Mouse (Mus musculus) A20 (cell line): ENCODE results near the gene Ctcf.
"Not testable (repeated sequence)": the region's sequence is repeated elsewhere in the genome, so short reads cannot be mapped to it uniquely, and the experiment has no call there.

Experiments used
- DNase-seq: peaks from one replicate; pipeline ENCODE4 v3.0.0-alpha.2; 2011; ENCODE audit warnings: low read depth, low spot score

Gene Ctcf

DNA sequence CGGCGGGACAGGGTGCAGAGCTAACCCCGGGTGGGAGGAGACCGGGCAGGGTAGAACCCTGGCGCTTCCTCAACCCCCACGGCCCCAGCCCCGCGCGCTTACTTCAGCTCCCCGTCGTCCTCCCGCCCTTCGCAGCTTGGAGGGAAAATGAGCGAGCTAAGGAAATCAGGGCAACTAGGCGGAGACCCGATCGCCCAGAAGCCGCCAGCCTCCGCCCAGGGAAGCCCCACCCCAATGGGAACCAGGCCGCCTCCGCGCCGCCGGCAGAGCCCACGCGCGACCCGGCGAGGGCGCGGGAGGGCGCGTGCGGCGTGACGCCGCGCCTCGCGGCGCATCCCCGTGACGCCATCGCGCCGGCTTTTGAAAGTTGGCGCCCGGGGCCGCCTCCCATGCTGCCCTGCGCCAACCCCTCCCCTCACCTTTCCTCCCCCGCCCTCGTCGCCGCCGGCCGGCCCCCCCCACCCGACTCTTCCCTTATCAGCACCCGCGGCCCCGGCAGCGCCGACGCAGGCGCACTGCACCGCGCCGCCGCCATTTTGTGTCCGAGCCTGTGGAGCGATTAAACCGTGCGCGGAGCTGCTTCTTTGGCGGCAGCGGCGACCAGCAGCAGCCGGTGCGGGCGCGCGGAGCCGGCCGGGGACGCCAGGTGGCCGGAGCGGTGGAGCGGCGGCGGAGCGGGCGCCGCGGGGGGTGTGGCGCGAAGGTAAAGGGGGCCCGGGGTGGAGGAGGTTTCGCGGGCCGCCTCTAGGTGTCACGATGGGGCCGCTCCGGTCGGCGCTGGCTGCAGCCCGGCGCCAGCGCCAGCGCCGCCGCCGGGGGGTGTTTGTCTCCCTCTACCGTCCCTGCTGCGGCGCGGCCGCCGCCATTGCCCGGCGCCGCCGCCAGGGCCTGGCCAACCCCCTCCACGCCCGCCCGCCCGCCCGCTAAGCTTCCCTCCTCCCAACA lies at the start of gene Ctcf:
Ctcf (plus strand) TSS at position 551 of the 945 bp plus-strand sequence.
- peak; percentile 94 for DNase-seq

DNA sequence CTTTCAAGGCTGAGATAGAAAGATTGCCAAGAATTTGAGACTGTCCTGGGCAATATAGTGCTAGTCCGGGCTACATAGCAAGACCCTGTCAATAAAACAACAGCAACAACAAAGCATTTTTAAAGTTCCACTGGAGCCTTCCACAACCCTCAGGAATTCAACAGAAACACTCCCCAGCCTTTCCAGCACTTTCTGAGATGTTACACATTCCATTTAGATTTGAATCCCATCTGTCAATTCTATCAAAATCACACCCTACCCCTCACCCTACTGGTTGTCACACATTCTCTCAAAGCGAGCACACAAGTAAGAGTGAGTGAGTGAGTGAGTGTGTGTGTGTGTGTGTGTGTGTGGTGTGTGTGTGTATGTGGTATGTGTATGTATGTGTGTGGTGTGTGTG lies 43.9 kb upstream of the Ctcf start:
- DNase-seq: no peak

DNA sequence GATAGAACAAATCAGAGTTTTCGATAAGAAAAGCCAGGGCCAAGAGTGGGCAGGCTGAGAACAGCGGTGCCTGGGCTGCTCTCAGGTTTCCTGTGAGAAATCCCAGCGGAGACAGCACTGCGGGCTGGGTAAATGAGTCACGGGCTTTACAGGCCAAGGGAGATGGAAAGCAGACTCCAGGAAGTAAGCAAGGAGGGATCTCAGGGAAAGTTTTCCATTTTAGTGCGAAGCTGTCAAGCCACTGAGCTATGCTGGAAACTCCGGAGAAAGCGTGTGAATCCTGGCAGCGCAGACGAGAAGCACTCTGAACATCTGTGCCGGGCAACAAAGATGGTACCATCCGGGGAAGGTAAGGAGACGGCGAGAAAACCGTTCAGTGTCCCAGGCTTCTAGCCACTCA lies 42.5 kb upstream of the Ctcf start:
- no peak for DNase-seq

DNA sequence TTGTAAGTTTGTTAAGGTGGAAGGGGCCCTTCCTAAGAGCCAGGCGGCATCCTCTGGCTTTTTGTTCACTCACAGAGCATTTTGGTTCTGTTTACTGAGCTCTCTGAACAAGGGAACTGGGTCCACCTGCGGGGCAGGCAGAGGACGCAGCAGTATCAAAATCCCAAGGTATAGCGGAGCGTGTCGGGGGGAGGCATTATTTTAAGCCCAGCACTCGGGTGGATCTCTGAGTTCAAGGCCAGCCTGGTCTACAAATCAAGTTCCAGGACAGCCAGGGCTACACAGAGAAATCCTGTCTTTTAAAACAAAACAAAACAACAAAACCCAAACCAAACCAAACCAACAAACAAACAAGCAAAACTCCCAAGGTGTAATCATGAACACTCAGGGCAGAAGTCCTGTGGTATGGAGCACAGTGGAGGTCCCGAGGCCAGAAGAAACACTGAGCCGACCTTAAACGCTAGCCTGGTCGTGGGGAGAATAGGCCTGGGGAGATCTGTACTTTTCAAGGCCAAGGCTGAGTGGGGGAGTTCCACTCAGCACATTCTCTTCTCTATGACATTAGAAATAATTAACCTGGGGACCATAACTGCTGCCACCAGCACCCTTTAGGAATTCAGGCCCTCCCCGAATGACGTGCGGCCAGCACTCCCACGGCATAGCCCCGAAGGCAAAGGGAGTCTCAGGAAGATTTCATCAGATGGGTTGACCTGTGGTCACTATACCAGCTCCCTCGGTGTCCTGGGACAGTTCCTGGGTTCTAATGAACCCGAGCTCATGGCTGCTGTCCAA lies 41.7 kb upstream of the Ctcf start:
- no peak for DNase-seq

DNA sequence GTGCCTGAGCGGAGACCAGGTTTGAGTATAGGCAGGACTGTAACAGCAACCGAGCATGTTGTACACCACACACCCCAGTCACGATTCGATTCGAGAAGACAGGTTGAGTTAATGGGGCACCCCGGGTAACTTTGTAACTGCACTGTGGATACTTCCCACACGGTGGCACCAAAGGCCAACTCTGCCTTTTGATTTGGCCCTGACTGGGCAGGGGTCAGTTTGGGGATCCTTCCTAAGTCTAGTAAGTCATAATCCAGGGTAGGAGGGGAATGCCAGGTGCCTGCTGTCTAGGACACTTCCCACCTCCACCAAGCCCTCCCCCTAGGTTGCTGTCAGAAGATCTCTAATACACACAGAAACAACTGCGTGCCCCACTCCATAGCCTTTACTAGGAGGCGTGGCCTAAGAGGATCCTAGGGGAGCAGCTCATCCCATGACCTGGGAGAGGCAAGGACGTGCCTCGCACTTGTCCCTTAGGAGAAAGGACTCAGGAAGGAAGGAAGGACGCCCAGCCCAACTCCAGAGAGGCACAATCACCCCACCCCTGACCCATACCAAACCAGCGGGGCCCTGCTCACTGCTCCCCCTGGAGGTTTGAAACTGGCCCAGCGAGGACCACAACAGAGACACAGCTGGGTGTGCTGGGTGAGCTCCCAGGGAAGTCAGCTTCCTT lies 39.9 kb upstream of the Ctcf start:
- DNase-seq: peak; percentile 82

DNA sequence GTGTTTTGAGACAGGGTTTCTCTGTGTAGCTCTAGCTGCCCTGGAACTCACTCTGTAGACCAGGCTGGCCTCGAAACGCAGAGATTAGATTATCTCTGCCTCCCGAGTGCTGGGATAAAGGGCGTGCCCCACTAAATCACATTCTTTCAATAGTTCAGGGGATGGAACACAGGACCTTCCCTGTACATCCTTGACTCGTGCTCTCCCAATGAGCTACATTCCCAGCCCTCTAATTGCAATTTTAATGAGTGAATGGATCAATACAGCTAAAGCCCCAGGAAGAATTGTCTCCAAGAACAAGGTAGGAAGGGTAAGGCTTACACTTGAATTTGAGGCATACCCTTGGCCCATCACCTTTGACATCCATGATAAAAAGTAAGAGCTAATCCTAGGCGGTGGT lies 37.6 kb upstream of the Ctcf start:
- DNase-seq: no peak

DNA sequence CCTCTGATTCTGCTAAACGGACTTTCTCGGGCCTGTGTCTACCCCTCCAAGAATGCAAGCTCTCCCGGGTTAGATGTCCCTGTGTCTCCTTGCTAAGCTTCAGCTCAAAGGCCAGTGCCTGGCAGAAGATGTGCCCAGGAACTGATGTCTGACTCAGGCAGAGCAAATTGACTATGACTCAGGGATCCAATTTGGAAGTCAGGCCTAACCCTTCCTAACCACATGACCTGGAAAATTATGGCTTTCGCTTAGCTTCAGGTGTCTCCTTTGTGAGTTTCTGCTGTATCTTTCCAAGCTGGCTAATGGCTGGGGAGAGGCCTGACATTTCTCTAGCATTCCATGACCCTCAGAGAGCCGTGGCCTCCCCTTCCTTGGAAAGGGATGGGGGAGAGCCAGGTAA lies 35.1 kb upstream of the Ctcf start:
- no peak for DNase-seq

DNA sequence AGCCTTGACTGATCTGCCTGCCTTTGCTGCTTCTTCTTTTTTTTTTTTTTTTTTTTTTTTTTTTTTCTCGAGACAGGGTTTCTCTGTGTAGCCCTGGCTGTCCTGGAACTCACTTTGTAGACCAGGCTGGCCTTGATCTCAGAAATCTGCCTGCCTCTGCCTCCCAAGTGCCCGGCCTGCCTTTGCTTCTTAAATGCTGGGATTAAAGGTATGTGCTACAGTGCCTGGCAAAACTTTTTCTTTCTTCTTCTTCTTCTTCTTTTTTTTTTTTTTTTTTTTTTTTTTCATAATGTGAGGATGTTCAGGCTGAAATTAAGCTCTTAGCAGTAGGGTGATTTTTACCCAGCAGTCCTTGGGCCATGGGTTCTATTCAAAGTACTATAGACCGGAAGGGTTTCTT lies 33.8 kb upstream of the Ctcf start:
- not testable (repeated sequence) for DNase-seq

DNA sequence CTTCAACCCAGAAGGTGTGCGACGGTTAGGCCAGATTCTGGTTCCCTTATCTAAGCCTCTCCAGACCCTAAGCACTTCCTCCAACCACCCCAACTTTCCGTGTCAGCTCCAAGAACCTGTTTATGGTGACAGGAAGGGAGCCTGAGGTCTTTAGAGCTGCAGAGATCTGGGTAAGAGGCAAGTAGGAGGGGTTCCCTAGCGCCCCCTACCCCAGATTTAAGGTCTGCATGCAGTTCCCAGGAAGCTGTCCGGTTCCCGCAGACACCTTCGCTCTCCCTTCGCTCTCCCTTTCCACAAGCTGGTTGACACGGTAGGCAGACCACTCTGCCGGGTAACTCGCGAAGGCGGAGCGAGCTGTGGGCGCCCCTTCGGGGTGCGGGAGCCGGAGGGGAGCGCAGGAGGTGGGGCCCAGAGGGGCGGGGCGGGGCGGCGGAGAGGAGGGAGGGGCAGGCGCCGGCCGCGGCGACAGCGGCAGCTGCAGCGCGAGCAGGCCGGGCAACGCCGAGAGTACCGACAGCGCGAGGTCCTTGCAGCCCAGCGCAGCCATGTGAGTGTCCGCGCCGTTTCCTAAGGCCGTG lies 31.5 kb upstream of the Ctcf start, which contains the start of gene Ripor1:
Ripor1 (plus strand) TSS at position 452 of the 578 bp plus-strand sequence.
- peak; percentile 92 for DNase-seq

DNA sequence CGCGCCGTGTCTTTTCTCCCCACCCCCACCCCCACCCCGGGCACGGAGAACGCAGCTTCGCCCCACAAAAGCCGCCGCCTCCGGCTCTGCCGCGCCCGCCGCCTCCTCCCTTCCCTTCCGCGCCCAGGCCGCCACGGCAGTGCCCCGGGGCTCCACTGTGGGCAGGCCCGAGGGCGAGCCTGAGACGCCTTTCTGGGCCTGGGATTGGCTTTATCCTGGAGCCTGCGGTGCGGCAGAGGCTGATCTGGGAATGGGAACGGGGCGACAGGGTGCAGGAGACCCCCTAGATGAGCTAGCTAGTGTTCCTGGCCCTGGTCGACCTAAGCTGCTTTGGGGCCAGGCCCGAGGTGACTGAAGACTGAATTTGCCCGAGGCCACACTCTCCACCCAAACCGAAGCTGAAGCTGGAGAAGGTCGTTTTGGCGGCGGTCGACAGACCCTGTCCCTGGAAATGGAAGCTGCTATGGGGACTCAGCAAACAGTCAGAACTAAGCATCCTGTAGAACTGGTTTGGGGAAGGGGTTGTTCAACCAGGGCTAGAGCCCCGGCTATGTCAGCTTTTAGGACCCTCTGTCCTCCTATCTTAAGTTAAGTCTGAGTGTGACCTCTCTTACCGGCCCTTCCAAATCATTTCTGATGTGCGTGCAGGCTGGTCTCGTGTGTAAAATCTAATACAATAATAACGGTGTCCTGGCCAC lies 30.7 kb upstream of the Ctcf start:
- peak; percentile 57 for DNase-seq

DNA sequence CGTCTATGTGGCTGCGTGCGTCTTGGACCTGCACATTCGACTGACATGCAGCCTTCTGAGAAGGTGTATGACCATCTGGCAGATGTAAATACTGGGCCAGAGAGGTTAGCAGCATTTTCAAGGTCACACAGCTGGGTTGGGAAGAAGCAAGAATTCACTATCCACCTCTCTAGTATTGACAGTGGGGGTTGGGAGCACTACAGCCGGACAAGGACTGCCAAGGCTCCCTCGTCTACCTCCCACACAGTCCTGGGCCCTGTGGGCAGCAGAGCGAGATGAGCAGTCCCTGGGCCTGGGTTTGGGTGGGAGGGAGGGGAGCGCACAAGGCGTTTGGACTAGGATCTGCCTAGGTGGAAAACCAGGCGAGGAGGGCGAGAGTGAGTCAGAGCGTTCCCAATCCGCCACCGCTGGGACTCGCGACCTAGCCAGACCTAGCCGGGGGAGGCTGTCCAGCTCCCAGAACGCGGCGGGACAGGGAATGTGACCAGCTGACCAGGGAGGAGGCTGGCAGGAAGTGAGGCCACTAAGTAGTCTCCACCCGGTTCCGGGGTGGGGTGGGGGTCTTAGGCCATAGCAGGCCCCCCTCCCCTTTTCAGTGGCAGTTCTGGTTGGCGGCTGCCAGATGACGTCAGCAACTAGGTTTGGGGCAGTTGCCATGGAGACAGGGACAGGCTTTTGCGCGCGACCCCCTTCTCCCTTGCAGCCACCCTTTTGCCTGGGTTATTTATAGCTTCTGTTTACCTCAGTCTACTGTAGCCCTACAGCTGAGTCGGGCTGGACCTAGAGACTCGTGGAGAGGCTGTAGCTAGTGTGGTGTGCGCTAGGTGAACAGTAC lies 30.0 kb upstream of the Ctcf start:
- DNase-seq: no peak

DNA sequence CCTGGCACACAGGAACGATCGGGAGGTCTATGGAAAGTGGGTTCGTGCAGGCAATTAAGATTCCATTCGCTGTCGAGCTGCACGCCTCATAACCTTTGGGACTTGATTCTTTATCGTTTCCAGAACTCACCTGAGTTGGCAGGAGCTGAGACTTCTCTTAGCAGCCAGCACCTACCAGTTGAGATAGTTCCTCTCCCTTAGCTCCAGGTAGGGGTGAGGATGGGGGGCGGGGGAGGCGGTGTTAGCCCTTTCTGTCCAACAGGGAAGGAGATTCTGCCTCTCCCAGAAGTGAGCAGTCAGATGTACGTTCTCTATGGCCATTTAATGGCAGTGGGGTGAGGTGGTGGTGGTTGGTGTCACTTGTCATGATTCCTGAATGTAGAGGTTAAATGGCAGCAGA lies 29.3 kb upstream of the Ctcf start:
- no peak for DNase-seq

DNA sequence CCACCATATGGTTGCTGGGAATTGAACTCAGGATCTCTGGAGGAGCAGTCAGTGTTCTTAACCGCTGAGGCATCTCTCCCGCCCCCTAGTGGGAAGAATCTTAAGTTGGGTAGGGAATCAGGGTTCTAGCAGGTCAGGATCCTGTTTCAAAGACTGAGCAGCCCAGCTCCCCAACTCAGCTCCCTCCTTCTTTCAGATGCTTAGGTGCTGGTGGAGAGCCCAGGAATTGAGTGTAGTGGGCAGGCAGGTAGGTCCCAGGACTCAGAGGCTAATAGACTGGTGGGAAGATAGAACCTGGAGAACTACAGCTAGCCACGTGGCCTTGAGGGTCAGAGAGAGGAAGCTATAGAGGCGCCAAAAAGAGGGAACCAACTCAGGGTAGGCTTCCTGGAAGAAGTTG lies 28.7 kb upstream of the Ctcf start:
- peak; percentile 69 for DNase-seq

DNA sequence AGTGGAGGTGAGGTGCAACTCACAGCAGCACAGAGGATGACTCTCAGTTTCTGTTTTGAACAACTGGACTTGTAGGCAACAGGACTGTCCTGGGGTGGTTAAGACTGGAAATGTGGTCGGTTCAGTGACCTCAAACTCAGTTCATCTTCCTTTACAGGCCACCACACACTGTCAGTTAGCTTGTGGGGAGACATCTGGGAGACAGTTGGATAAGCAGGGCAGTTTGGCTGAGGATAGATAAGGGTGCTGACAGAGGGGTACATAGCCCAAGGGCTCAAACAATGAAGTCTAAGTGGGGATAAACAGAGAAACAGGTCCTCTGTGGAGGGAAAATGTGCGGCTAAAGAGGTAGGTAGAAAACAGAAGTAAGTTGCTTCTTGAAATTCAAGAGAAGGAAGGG lies 27.0 kb upstream of the Ctcf start:
- no peak for DNase-seq

DNA sequence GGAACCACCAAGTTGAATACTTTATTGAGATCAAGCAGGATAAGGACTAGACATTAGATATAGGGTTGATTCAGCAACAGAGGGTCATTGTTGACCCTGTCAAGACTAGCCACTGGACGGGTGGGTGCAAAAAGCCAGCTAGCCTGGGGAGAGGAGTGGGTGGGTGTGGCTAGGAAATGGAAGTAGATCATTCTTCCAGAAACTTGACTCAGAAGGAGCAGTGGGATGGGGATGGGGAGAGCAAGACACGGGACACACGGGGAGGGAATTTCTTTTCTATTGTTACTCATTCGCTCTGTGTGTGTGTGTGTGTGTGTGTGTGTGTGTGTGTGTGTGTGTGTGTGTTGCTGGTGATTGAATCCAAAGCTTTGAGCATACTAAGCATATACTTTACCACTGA lies 26.6 kb upstream of the Ctcf start:
- no peak for DNase-seq

DNA sequence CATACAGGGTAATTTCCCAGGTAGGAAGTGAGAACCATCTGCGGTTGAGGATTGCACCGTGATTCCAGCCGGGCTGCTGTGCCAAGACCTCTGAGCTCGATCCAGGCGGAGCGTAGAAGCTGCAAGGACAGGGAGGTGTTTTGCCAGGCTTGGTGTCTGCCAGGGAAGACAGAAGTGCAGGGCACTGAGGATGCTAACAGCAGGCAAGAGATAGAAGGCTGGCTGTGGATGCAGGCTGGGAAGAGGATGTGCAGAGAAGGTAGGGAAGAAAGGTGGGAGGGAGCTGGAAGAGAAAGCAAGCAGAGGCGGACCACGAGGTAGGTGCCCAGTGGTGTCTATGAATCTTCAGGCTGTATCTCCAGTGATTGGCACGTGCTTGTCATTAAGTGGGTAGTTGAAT lies 24.5 kb upstream of the Ctcf start:
- no peak for DNase-seq

DNA sequence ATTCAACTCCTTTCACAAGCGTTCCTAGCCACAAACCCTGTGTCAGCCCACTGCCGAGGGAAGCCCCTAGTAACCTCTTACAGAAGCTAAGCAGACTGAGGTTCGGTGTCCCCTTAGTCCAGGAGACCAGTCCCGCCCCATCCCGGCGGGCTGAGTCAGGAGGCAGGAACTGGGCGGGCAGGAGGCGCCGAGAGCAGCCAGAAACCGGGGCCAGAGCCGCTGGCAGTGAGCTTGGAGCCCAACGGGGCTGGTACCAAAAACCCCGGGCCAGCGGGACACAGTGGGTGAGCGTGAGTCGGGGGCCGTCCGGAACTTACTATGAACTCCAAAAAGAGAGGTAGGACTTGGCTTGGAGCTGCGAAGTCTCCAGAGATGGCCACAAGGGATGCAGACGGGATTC lies 23.3 kb upstream of the Ctcf start:
- DNase-seq: no peak

DNA sequence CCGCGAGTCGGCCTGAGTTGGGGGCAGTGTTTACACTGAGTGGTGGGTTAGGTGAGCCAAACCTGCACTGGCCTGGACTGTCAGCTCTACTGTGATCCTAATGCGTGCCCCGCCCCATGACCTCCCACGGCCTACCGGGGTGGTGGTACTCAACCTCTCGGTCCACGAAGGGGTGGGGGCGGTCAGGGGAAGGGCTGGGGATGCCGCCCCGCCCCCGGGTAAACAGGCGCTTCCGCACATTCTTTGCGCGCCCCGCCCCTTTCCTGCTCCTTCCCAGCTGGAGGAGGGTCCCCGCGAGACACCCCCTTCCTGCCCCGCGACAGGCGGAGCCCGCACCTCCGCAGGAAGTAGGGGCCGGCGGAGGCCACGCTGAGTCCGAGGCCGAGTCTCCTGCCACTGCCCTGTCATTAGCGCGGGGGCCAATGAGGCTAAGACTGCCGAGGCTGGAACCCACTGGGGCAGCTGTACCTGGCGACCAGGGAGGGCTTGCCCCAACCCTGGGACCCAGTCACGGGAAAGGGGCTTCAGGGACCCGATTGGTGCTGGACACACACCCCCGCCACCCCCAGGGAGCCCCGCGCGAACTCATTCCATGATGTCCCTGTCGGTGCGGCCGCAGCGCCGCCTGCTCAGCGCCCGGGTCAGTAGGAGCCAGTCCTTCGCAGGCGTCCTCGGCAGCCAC lies 22.4 kb upstream of the Ctcf start:
- no peak for DNase-seq

DNA sequence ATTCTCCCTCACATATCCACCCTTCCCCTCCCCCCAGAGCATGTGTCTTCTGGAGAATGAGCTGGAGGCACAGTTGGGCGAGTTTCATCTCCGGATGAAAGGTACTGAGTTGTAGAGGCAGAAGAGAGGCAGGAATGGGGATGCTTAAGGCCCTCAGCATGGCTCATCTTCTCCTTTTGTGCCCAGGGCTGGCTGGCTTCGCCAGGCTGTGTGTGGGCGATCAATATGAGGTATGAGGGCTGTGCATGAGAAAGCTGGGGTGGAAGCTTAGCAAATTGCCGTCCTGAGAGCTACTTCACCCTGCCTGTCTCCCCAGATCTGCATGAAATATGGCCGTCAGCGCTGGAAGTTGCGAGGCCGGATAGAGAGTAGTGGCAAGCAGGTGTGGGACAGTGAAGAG lies 20.4 kb upstream of the Ctcf start:
- no peak for DNase-seq
